Mouse (Mus musculus) stomach, embryonic 15.5 days (tissue): ENCODE measurements around the gene Ghrh. TPM values are rescaled to one million over a fixed set of nuclear protein-coding genes. Genes with fewer than 3 reads are reported as not detected.

Source experiments
- ATAC-seq: fragments of 200-750 bp; cut with Nextera tagmentation; 2 replicates; pipeline ENCODE4 v1.8.0; 2017; ENCODE audit warnings: low read depth, moderate number of reproducible peaks, moderate TSS enrichment; ENCODE audit not compliant: insufficient read depth, low FRiP score
- H3K27ac ChIP-seq: fragments of 300-500 bp; sonication (generic); 2 replicates; pipeline ENCODE4 v1.5.1; 2015; ENCODE audit warnings: mild to moderate bottlenecking, inconsistent platforms
- H3K27me3 ChIP-seq: fragments of 300-500 bp; sonication (generic); replicated peaks from 2 replicates; pipeline ENCODE4 v1.6.1; 2015; ENCODE audit warnings: inconsistent platforms
- H3K36me3 ChIP-seq: fragments of 300-500 bp; sonication (generic); 2 replicates; pipeline ENCODE4 v1.6.1; 2015; ENCODE audit warnings: inconsistent platforms
- H3K4me1 ChIP-seq: fragments of 300-500 bp; sonication (generic); 2 replicates; pipeline ENCODE4 v1.6.1; 2015; ENCODE audit warnings: inconsistent platforms
- H3K4me2 ChIP-seq: fragments of 300-500 bp; sonication (generic); 2 replicates; pipeline ENCODE4 v1.6.1; 2015; ENCODE audit warnings: mild to moderate bottlenecking, inconsistent platforms
- H3K4me3 ChIP-seq: fragments of 300-500 bp; sonication (generic); replicated peaks from 2 replicates; pipeline ENCODE4 v1.5.1; 2015; ENCODE audit warnings: inconsistent platforms
- H3K9ac ChIP-seq: fragments of 300-500 bp; sonication (generic); 2 replicates; pipeline ENCODE4 v1.6.1; 2015; ENCODE audit warnings: inconsistent platforms
- H3K9me3 ChIP-seq: fragments of 300-500 bp; sonication (generic); 2 replicates; pipeline ENCODE4 v1.6.1; 2016; ENCODE audit warnings: inconsistent platforms
- whole genome bisulfite sequencing: fragments of 180-500 bp; shearing (Covaris S2); methylation state at CpG from one replicate; pipeline ENCODE4 v1.1.7; 2015; 5-methylcytosine and 5-hydroxymethylcytosine counted together
- polyA plus RNA-seq: library from polyadenylated mRNA; unstranded; fragments of >200 nt; fragmentation: Nextera tagmentation; extraction: Ambion mirVana; gene quantifications from 2 replicates; pipeline ENCODE4 v1.2.1, GENCODE M21; 2015

The Ghrh gene
- polyA plus RNA-seq, 1 experiment from 2014 or later: 0.49 TPM

- Histone ChIP-seq H3K4me3 (no peak overlapping the region), H3K27me3 (no peaks in the 10 kb centered on the region), H3K4me2 (no peak overlapping the region), H3K4me1 (0 out of 2 replicates have a peak, but pooled peaks cover 3% of the 10 kb centered on the region), H3K9ac (no peak overlapping the region), H3K27ac (no peak overlapping the region), H3K36me3 (no peaks in the 10 kb centered on the region), H3K9me3 (no peaks in the 10 kb centered on the region)
- 59% methylated on average over 5 of the region's 5 CpGs for WGBS
- no peak for ATAC-seq
Measured at GRCm38 (mm10) chr2:157342328-157342926, 4.9 kb downstream of the Ghrh start.

- H3K9ac ChIP-seq: no peak overlapping the region
Measured at GRCm38 (mm10) chr2:157341554-157342270, 5.6 kb downstream of the Ghrh start.

GRCm38 (mm10) chr2:157340221-157340741, 7.0 kb downstream of the Ghrh start:
- 38% methylated on average over 7 of the region's 7 CpGs for WGBS
- Histone ChIP-seq H3K4me1 (0 out of 2 replicates have a peak, but pooled peaks cover 3% of the 10 kb centered on the region), H3K4me2 (no peak overlapping the region), H3K27ac (peak overlapping the region; percentile 23; the same call in 1 of the 2 replicates), H3K4me3 (no peak overlapping the region), H3K27me3 (no peaks in the 10 kb centered on the region), H3K9me3 (no peaks in the 10 kb centered on the region), H3K36me3 (no peaks in the 10 kb centered on the region), H3K9ac (no peak overlapping the region)
- ATAC-seq: no peak; the same call in 1 of the 2 replicates

More at GRCm38 (mm10) chr2:157341554-157342270, 5.6 kb downstream of the Ghrh start:
- H3K4me2 ChIP-seq: no peak overlapping the region
- no peak for ATAC-seq
- no peaks in the 10 kb centered on the region for H3K27me3 ChIP-seq
- H3K4me3 ChIP-seq: no peak overlapping the region
- H3K4me1 ChIP-seq: 0 out of 2 replicates have a peak, but pooled peaks cover 3% of the 10 kb centered on the region
- H3K9me3 ChIP-seq: no peaks in the 10 kb centered on the region
- no peaks in the 10 kb centered on the region for H3K36me3 ChIP-seq
- H3K27ac ChIP-seq: no peak overlapping the region
- WGBS: 39% methylated on average over 11 of the region's 11 CpGs

GRCm38 (mm10) chr2:157339532-157339931, 7.8 kb downstream of the Ghrh start:
- H3K4me2 ChIP-seq: no peak overlapping the region
- 77% methylated on average over 7 of the region's 7 CpGs for WGBS
- ATAC-seq: no peak
- 0 out of 2 replicates have a peak overlapping the region, but pooled peaks have one; percentile 31 for H3K27ac ChIP-seq
- H3K9me3 ChIP-seq: no peaks in the 10 kb centered on the region
- H3K4me3 ChIP-seq: no peak overlapping the region
- no peaks in the 10 kb centered on the region for H3K27me3 ChIP-seq
- H3K4me1 ChIP-seq: 0 out of 2 replicates have a peak, but pooled peaks cover 3% of the 10 kb centered on the region
- no peak overlapping the region for H3K9ac ChIP-seq
- H3K36me3 ChIP-seq: no peaks in the 10 kb centered on the region

GRCm38 (mm10) chr2:157338663-157339062, 8.6 kb downstream of the Ghrh start:
- WGBS: 36% methylated on average over 5 of the region's 5 CpGs
- H3K9me3 ChIP-seq: no peaks in the 10 kb centered on the region
- no peak overlapping the region for H3K27ac ChIP-seq
- H3K36me3 ChIP-seq: no peaks in the 10 kb centered on the region
- H3K4me3 ChIP-seq: no peak overlapping the region
- no peak for ATAC-seq
- H3K27me3 ChIP-seq: no peaks in the 10 kb centered on the region
- no peak overlapping the region for H3K9ac ChIP-seq
- 0 out of 2 replicates have a peak, but pooled peaks cover 3% of the 10 kb centered on the region for H3K4me1 ChIP-seq
- no peak overlapping the region for H3K4me2 ChIP-seq

- Histone ChIP-seq H3K27me3 (no peaks in the 10 kb centered on the region), H3K27ac (no peak overlapping the region), H3K9ac (no peak overlapping the region), H3K4me3 (no peak overlapping the region), H3K4me1 (no peaks in the 10 kb centered on the region), H3K4me2 (no peak overlapping the region), H3K9me3 (no peaks in the 10 kb centered on the region), H3K36me3 (no peaks in the 10 kb centered on the region)
- WGBS: 86% methylated on average over 5 of the region's 5 CpGs
- ATAC-seq: no peak
Measured at GRCm38 (mm10) chr2:157332059-157332458, 15.2 kb downstream of the Ghrh start.

GRCm38 (mm10) chr2:157328570-157328969, 18.7 kb downstream of the Ghrh start:
- no peak for ATAC-seq
- Histone ChIP-seq H3K4me3 (no peak overlapping the region), H3K27ac (no peak overlapping the region), H3K9me3 (no peaks in the 10 kb centered on the region), H3K4me2 (no peak overlapping the region), H3K36me3 (peaks cover 27% of the 10 kb centered on the region), H3K4me1 (no peaks in the 10 kb centered on the region), H3K27me3 (no peaks in the 10 kb centered on the region), H3K9ac (no peak overlapping the region)
- 38% methylated on average over 11 of the region's 11 CpGs for WGBS

- Histone ChIP-seq H3K9ac (no peak overlapping the region), H3K36me3 (peaks cover 31% of the 10 kb centered on the region), H3K4me2 (no peak overlapping the region), H3K27ac (no peak overlapping the region), H3K27me3 (no peaks in the 10 kb centered on the region), H3K4me3 (no peak overlapping the region), H3K9me3 (no peaks in the 10 kb centered on the region), H3K4me1 (no peaks in the 10 kb centered on the region)
- 43% methylated on average over 5 of the region's 5 CpGs for WGBS
- ATAC-seq: no peak
Measured at GRCm38 (mm10) chr2:157328106-157328505, 19.2 kb downstream of the Ghrh start.

- H3K27ac ChIP-seq: no peak overlapping the region
- no peaks in the 10 kb centered on the region for H3K9me3 ChIP-seq
- H3K4me1 ChIP-seq: 0 out of 2 replicates have a peak, but pooled peaks cover 2% of the 10 kb centered on the region
- H3K27me3 ChIP-seq: no peaks in the 10 kb centered on the region
- ATAC-seq: no peak
- no peak overlapping the region for H3K4me3 ChIP-seq
- no peak overlapping the region for H3K9ac ChIP-seq
- peaks cover 51% of the 10 kb centered on the region for H3K36me3 ChIP-seq
- WGBS: 79% methylated on average over 2 of the region's 2 CpGs
- H3K4me2 ChIP-seq: no peak overlapping the region
Measured at GRCm38 (mm10) chr2:157325238-157325637, 22.1 kb downstream of the Ghrh start.

GRCm38 (mm10) chr2:157322029-157322766, 25.1 kb downstream of the Ghrh start:
- no peaks in the 10 kb centered on the region for H3K9me3 ChIP-seq
- 87% methylated on average over 5 of the region's 5 CpGs for WGBS
- peaks cover 66% of the 10 kb centered on the region for H3K36me3 ChIP-seq
- no peak overlapping the region for H3K9ac ChIP-seq
- no peak overlapping the region for H3K27ac ChIP-seq
- H3K4me1 ChIP-seq: 0 out of 2 replicates have a peak, but pooled peaks cover 2% of the 10 kb centered on the region
- no peaks in the 10 kb centered on the region for H3K27me3 ChIP-seq
- H3K4me2 ChIP-seq: no peak overlapping the region
- no peak for ATAC-seq
- no peak overlapping the region for H3K4me3 ChIP-seq

- Histone ChIP-seq H3K27ac (0 out of 2 replicates have a peak overlapping the region, but pooled peaks have one; percentile 28), H3K9me3 (no peaks in the 10 kb centered on the region), H3K4me2 (no peak overlapping the region), H3K4me3 (no peak overlapping the region), H3K9ac (no peak overlapping the region), H3K36me3 (peaks cover 69% of the 10 kb centered on the region), H3K4me1 (0 out of 2 replicates have a peak, but pooled peaks cover 2% of the 10 kb centered on the region), H3K27me3 (no peaks in the 10 kb centered on the region)
- 42% methylated on average over 5 of the region's 5 CpGs for WGBS
- ATAC-seq: 0 out of 2 replicates have a peak, but pooled peaks have one; percentile 11
Measured at GRCm38 (mm10) chr2:157320886-157321285, 26.4 kb downstream of the Ghrh start.
